Mouse (Mus musculus) hindbrain, embryonic 11.5 days (tissue): ENCODE measurements at regions not wholly inside any gene's neighbourhood (a gene's known extent, or its start where the extent isn't known, plus 50 kb on each side); places are given as distances from the start of the nearest gene placed in this dataset.

ENCODE experiments used
- ATAC-seq: fragments of 200-750 bp; cut with Nextera tagmentation; 2 replicates; pipeline ENCODE4 v1.8.0; 2017; ENCODE audit warnings: mild to moderate bottlenecking, moderate TSS enrichment, moderate library complexity; ENCODE audit not compliant: low FRiP score
- DNase-seq: peaks from one replicate; pipeline ENCODE4 v3.0.0-alpha.2; 2015; ENCODE audit warnings: low spot score
- H3K27ac ChIP-seq: fragments of 300-500 bp; sonication (generic); 2 replicates; pipeline ENCODE4 v1.5.1; 2014; ENCODE audit warnings: mild to moderate bottlenecking, low read depth, low read length
- H3K27me3 ChIP-seq: fragments of 300-500 bp; sonication (generic); 2 replicates; pipeline ENCODE4 v1.6.1; 2014; ENCODE audit warnings: mild to moderate bottlenecking, low read length, moderate library complexity, mixed read lengths; ENCODE audit not compliant: control insufficient read depth, insufficient read depth
- H3K36me3 ChIP-seq: fragments of 300-500 bp; sonication (generic); 2 replicates; pipeline ENCODE4 v1.6.1; 2014; ENCODE audit warnings: mild to moderate bottlenecking, low read length, moderate library complexity, mixed read lengths; ENCODE audit not compliant: control insufficient read depth, insufficient read depth
- H3K4me1 ChIP-seq: fragments of 300-500 bp; sonication (generic); replicated peaks from 2 replicates; pipeline ENCODE4 v1.6.1; 2014; ENCODE audit warnings: low read length, mixed read lengths; ENCODE audit not compliant: control insufficient read depth, insufficient read depth
- H3K4me2 ChIP-seq: fragments of 300-500 bp; sonication (generic); replicated peaks from 2 replicates; pipeline ENCODE4 v1.6.1; 2014; ENCODE audit warnings: mild to moderate bottlenecking, low read depth, low read length
- H3K4me3 ChIP-seq: fragments of 300-500 bp; sonication (generic); 2 replicates; pipeline ENCODE4 v1.5.1; 2014; ENCODE audit warnings: low read depth, low read length
- H3K9ac ChIP-seq: fragments of 300-500 bp; sonication (generic); 2 replicates; pipeline ENCODE4 v1.6.1; 2014; ENCODE audit warnings: low read depth, low read length
- H3K9me3 ChIP-seq: fragments of 300-500 bp; sonication (generic); 2 replicates; pipeline ENCODE4 v1.6.1; 2016; ENCODE audit warnings: low read length; ENCODE audit not compliant: control insufficient read depth
- WGBS: fragments of 180-500 bp; shearing (Covaris S2); extraction: QIAGEN DNeasy Blood & Tissue Kit; methylation state at CpG from one replicate; pipeline ENCODE4 v1.1.7; 2014; 5-methylcytosine and 5-hydroxymethylcytosine counted together

GRCm38 (mm10) chr11:7502679-7503078 lies 289.0 kb upstream of the Igfbp3 start:
- ATAC-seq = no peak
- H3K4me3 ChIP-seq = no peak overlapping the region
- no peak overlapping the region for H3K4me2 ChIP-seq
- DNase-seq = no peak
- no peak overlapping the region for H3K27ac ChIP-seq
- H3K27me3 ChIP-seq = no peaks in the 10 kb centered on the region
- H3K36me3 ChIP-seq = no peaks in the 10 kb centered on the region
- H3K4me1 ChIP-seq = no peaks in the 10 kb centered on the region
- 85% methylated on average over 2 of the region's 2 CpGs for WGBS
- H3K9ac ChIP-seq = no peak overlapping the region
- H3K9me3 ChIP-seq = no peaks in the 10 kb centered on the region

GRCm38 (mm10) chr11:7502045-7502444 lies 288.3 kb upstream of the Igfbp3 start:
- no peak overlapping the region for H3K4me3 ChIP-seq
- 75% methylated on average over 2 of the region's 2 CpGs for WGBS
- DNase-seq (no peak), ATAC-seq (no peak)
- no peaks in the 10 kb centered on the region for H3K4me1 ChIP-seq
- no peaks in the 10 kb centered on the region for H3K27me3 ChIP-seq
- no peak overlapping the region for H3K27ac ChIP-seq
- no peaks in the 10 kb centered on the region for H3K9me3 ChIP-seq
- no peak overlapping the region for H3K4me2 ChIP-seq
- no peak overlapping the region for H3K9ac ChIP-seq
- no peaks in the 10 kb centered on the region for H3K36me3 ChIP-seq

GRCm38 (mm10) chr11:7497803-7498202 lies 284.1 kb upstream of the Igfbp3 start:
- WGBS = 78% methylated on average over 6 of the region's 6 CpGs
- no peak for ATAC-seq
- no peak overlapping the region for H3K4me3 ChIP-seq
- H3K27me3 ChIP-seq = no peaks in the 10 kb centered on the region
- H3K9me3 ChIP-seq = no peaks in the 10 kb centered on the region
- H3K4me1 ChIP-seq = no peaks in the 10 kb centered on the region
- no peaks in the 10 kb centered on the region for H3K36me3 ChIP-seq
- no peak for DNase-seq
- H3K4me2 ChIP-seq = no peak overlapping the region
- no peak overlapping the region for H3K27ac ChIP-seq
- H3K9ac ChIP-seq = no peak overlapping the region

GRCm38 (mm10) chr11:7473832-7474545 lies 260.3 kb upstream of the Igfbp3 start:
- Histone ChIP-seq H3K36me3 (no peaks in the 10 kb centered on the region), H3K27me3 (no peaks in the 10 kb centered on the region), H3K27ac (no peak overlapping the region), H3K4me1 (no peaks in the 10 kb centered on the region), H3K9me3 (no peaks in the 10 kb centered on the region), H3K4me2 (no peak overlapping the region), H3K9ac (no peak overlapping the region), H3K4me3 (no peak overlapping the region)
- DNase-seq (no peak), ATAC-seq (no peak)
- WGBS = 83% methylated on average over 7 of the region's 7 CpGs

- no peaks in the 10 kb centered on the region for H3K27me3 ChIP-seq
- H3K9me3 ChIP-seq = no peaks in the 10 kb centered on the region
- 67% methylated on average over 1 of the region's 1 CpGs for WGBS
- H3K36me3 ChIP-seq = no peaks in the 10 kb centered on the region
- DNase-seq (no peak), ATAC-seq (no peak)
- no peak overlapping the region for H3K4me2 ChIP-seq
- H3K4me3 ChIP-seq = no peak overlapping the region
- H3K4me1 ChIP-seq = no peaks in the 10 kb centered on the region
- no peak overlapping the region for H3K27ac ChIP-seq
- H3K9ac ChIP-seq = no peak overlapping the region
These were observed 251.8 kb upstream of the Igfbp3 start for GRCm38 (mm10) chr11:7465522-7465921.

GRCm38 (mm10) chr11:7461956-7462771 lies 248.4 kb upstream of the Igfbp3 start:
- DNase-seq (no peak), ATAC-seq (no peak)
- H3K36me3 ChIP-seq = no peaks in the 10 kb centered on the region
- no peaks in the 10 kb centered on the region for H3K9me3 ChIP-seq
- no peaks in the 10 kb centered on the region for H3K27me3 ChIP-seq
- no peak overlapping the region for H3K27ac ChIP-seq
- no peak overlapping the region for H3K4me2 ChIP-seq
- no peak overlapping the region for H3K9ac ChIP-seq
- H3K4me1 ChIP-seq = no peaks in the 10 kb centered on the region
- 78% methylated on average over 6 of the region's 6 CpGs for WGBS
- H3K4me3 ChIP-seq = no peak overlapping the region

GRCm38 (mm10) chr11:7451756-7452155 lies 238.0 kb upstream of the Igfbp3 start:
- Histone ChIP-seq H3K4me2 (no peak overlapping the region), H3K9me3 (no peaks in the 10 kb centered on the region), H3K4me3 (no peak overlapping the region), H3K9ac (no peak overlapping the region), H3K36me3 (no peaks in the 10 kb centered on the region), H3K27me3 (no peaks in the 10 kb centered on the region), H3K4me1 (no peaks in the 10 kb centered on the region), H3K27ac (no peak overlapping the region)
- no peak for DNase-seq
- WGBS = 88% methylated on average over 4 of the region's 4 CpGs
- ATAC-seq = no peak

- DNase-seq (no peak), ATAC-seq (no peak)
- Histone ChIP-seq H3K9ac (no peak overlapping the region), H3K4me3 (no peak overlapping the region), H3K27ac (no peak overlapping the region), H3K4me1 (no peaks in the 10 kb centered on the region), H3K9me3 (no peaks in the 10 kb centered on the region), H3K27me3 (no peaks in the 10 kb centered on the region), H3K4me2 (no peak overlapping the region), H3K36me3 (no peaks in the 10 kb centered on the region)
- 93% methylated on average over 8 of the region's 8 CpGs for WGBS
These were observed 230.8 kb upstream of the Igfbp3 start for GRCm38 (mm10) chr11:7444494-7444893.

- Histone ChIP-seq H3K4me2 (no peak overlapping the region), H3K27ac (no peak overlapping the region), H3K4me3 (no peak overlapping the region), H3K27me3 (no peaks in the 10 kb centered on the region), H3K9ac (no peak overlapping the region), H3K36me3 (no peaks in the 10 kb centered on the region), H3K4me1 (no peaks in the 10 kb centered on the region), H3K9me3 (no peaks in the 10 kb centered on the region)
- ATAC-seq (no peak), DNase-seq (no peak)
- WGBS = 80% methylated on average over 3 of the region's 3 CpGs
These were observed 225.6 kb upstream of the Igfbp3 start for GRCm38 (mm10) chr11:7439276-7439675.
